Mouse (Mus musculus): ENCODE results near the gene Ywhab. TPM values are rescaled to one million over a fixed set of nuclear protein-coding genes. Genes with fewer than 3 reads are reported as not detected.

The Ywhab gene
- total RNA-seq, 2 experiments from 2014 or later: 562 to 599 TPM

DNA sequence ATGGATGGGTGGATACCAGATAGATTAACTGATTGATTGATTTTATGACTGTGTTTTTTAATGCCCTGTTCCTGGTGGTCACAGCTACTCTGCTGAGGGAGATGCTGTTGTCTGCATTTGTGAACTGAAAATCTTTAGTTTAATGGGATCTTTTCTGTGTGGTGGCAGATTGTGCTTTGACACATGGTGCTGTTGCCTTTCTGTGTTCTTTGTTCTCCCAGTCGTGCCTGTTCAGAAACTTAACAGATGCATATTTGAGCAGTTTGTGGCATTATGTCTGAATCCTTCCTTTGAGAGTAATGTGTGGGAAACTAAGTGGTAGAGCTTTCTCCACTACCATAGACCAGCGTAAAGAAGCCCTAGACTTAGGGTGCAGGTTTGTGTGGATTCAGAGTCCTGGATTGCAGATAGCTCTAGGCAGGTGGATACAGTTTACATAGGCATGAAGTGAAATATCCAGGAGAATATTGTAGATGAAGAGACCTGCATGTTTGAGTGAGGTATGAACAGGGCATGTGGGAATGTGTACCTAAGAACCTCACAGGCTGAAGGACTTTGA lies 13.3 kb downstream of the Ywhab start:
- no peak for DNase-seq (ENCODE audit: low spot score in 2 of 2)

- no peak for DNase-seq (ENCODE audit: low spot score in 2 of 2)
Observed at GRCm38 (mm10) chr2:164009227-164009626, 14.5 kb downstream of the Ywhab start.

- no peak for DNase-seq (ENCODE audit: low spot score in 2 of 2)
Observed at GRCm38 (mm10) chr2:164010496-164010895, 15.7 kb downstream of the Ywhab start.

DNA sequence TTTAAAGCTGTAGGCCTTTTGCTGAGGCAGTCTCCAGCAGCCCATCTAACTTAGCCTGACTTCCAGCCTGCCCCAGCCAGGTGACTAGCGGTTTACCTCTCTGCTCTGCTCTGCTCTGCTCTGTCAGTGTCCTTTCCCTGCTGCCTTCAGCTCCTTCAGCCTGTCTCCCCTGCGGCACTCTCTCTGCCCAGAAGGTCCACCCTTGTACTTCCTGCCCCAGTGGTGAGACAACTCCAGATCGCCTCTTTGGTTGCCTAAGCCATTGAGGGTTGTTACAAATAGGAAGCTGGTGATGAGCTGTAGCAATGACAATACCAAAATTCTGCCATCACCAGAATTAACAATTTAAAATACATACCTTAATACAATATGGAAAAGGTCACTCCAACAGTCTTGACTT lies 16.2 kb downstream of the Ywhab start:
- DNase-seq (ENCODE audit: low spot score in 2 of 2): no peak

DNA sequence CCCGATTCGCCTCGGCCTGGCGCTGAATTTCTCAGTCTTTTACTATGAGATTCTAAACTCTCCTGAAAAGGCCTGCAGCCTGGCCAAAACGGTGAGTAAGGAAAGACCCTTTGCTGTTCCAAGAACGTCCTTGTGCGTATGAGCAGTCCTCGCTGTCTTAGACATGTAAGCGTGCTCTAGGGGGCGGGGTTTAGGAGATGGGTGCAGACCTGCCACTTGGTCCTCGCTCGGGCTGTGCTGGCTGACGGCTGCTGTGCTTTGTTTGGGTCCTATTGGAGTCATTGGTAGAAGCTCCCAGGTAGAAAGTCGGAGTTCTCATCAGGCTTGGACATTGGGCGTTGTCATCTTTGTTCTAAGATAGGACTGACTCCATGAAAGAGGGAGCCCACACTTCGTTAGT lies 20.5 kb downstream of the Ywhab start:
- DNase-seq (ENCODE audit: low spot score in 2 of 2): no peak

GRCm38 (mm10) chr2:164018910-164019309 lies 24.1 kb downstream of the Ywhab start:
- no peak for DNase-seq (ENCODE audit: low spot score in 2 of 2)

DNA sequence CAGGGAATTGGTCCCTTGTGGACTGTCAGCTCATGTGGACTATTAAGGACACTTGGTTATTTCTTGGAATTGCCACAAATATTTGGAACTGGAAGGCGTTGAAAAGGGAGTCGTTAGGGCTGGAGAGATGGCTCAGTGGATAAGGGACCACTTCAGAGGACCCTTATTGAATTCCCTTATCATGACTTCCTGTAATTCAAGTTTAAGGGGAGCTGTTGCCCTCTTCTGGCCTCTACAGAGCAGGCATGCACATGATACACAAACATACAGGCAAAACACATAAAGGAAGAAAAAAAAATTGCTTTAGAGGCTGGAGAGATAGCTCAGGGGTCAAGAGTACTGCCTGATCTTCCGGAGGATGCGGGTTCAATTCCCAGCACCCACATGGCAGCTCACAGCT lies 25.2 kb downstream of the Ywhab start:
- DNase-seq (ENCODE audit: low spot score in 2 of 2): no peak

DNA sequence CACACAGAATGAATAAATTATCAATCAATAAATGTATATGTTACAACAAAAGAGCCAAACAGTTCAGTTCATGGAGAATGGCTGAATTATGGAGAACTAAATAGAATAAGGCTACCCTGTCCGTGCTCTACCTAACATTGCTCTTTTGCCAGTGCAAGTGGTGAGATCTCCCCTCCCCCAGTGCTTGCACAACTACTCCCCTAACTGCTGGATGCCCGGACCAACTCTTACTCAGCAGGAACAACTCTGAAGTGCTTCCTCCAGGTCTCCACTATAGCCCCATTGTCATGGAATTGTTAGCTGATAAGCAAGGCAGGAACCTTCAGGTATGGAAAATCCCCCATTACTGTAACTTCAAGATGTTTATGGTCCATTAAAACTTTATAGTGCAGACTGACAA lies 27.3 kb downstream of the Ywhab start:
- no peak for DNase-seq (ENCODE audit: low spot score in 2 of 2)

GRCm38 (mm10) chr2:164025150-164025549 lies 30.4 kb downstream of the Ywhab start, which contains the start of gene Pabpc1l:
TSS of gene Pabpc1l (plus strand) at chr2:164025450.
- no peak for DNase-seq (ENCODE audit: low spot score in 2 of 2)

DNA sequence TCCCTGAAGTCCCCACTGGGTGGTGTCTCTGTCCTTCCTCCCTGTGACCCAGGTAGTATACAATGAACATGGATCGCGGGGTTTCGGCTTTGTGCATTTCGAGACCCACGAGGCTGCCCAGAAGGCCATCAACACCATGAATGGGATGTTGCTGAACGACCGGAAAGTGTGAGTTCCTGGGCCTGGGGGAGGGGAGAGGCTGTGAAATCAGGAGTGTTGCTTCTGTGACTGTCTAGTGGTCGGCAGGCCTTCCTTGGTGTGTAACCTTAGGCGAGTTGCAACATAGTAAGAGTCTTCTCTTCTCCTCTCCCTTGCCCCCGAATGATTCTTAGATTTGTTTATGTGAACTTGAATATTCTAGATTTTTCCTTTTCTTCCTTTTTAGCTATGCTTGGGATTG lies 36.4 kb downstream of the Ywhab start:
- DNase-seq (ENCODE audit: low spot score in 2 of 2): no peak

- DNase-seq (ENCODE audit: low spot score in 2 of 2): no peak
Observed at GRCm38 (mm10) chr2:164032973-164033372, 38.2 kb downstream of the Ywhab start.

GRCm38 (mm10) chr2:164036520-164037019 lies 41.8 kb downstream of the Ywhab start:
- DNase-seq (ENCODE audit: low spot score in 2 of 2): no peak

- DNase-seq (ENCODE audit: low spot score in 2 of 2): no peak
Observed at GRCm38 (mm10) chr2:164038407-164039028, 43.8 kb downstream of the Ywhab start.

DNA sequence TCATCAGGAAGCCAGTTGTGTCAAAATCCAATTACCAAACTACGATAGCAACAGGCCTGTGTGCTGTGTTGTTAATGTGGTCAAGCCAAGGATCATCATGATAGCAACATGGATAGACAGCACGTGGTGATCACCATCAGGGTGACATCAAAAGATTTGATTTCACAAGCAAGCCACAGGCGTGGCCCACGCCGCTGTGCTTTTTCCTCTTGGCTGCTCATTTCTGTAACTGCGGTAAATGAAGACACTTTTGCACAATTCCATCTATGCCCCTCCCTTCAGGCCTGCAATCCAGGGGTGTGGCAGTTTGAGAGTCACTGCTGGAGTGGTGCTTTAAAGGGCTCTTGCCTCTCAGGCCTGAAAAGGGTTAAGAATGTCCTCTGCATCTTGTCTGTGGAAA lies 46.2 kb downstream of the Ywhab start:
- DNase-seq (ENCODE audit: low spot score in 2 of 2): no peak

- no peak for DNase-seq (ENCODE audit: low spot score in 2 of 2)
Observed at GRCm38 (mm10) chr2:164041523-164041922, 46.8 kb downstream of the Ywhab start.

GRCm38 (mm10) chr2:164047197-164047690 lies 52.5 kb downstream of the Ywhab start:
- no peak for DNase-seq (ENCODE audit: low spot score in 2 of 2)

GRCm38 (mm10) chr2:164053767-164054166 lies 59.0 kb downstream of the Ywhab start:
- no peak for DNase-seq (ENCODE audit: low spot score in 2 of 2)

DNA sequence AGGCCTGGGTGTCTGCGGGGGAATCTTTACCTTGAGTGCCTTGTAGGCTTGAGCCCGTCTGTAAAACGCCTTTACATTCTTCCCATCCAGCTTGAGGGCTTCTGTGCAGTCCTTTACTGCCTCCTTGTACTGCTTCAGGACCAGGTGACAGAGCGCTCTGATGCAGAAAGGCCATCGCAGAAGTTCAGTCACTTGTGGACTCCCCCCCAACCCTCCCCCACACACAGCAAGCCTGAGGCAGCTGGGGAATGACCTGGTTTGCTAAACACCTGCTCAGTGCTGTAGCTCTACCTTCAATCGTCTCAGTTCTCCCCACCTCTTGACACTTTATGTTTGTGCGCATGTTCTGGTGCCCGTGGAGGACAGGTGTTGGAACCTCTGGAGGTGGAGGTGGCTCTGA lies 59.9 kb downstream of the Ywhab start:
- no peak for DNase-seq (ENCODE audit: low spot score in 2 of 2)

DNA sequence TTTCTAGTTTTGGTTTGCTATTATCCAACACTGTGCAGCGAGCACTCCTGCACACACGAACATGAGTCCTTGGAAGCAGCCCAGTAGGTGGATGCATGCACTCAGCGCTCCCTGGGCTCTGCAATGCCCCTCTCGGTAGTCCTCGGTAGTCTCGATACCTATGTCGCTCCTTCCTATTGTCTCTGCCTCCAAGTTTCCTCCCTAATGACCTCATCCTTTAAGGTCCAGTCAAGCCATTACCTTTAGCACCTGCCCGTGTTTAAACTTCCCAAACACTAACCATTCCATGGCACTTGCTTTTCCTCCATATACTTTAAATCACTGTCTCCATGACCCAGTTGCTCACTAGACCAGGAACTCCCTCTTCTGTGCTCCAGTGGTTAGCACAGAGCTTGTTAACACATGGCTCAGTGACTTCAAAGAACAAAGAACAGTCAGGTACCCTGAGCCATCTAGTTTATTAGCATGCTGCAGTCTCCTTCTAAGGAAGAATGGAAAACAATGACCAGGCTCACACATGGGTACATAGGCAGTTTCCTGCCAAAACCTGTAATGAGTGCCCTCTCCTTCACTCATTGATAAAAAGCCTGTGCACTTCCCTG lies 65.0 kb downstream of the Ywhab start:
- no peak for DNase-seq (ENCODE audit: low spot score in 2 of 2)
